Mouse (Mus musculus): ENCODE data around the gene Nrf1.

Gene Nrf1

GRCm38 (mm10) chr6:30174461-30175224 lies 126.9 kb downstream of the Nrf1 start:
- intact Hi-C loops (cut with DNase I): no loop called here

GRCm38 (mm10) chr6:30175225-30175917 lies 127.6 kb downstream of the Nrf1 start:
- intact Hi-C loops (cut with DNase I): no loop called here

GRCm38 (mm10) chr6:30175918-30176421 lies 128.2 kb downstream of the Nrf1 start:
- intact Hi-C loops (cut with DNase I): no loop called here

GRCm38 (mm10) chr6:30176496-30176895 lies 128.7 kb downstream of the Nrf1 start:
- intact Hi-C loops (cut with DNase I): no loop called here

- intact Hi-C loops (cut with DNase I): no loop called here
These were observed 129.5 kb downstream of the Nrf1 start for GRCm38 (mm10) chr6:30177305-30177704.

DNA sequence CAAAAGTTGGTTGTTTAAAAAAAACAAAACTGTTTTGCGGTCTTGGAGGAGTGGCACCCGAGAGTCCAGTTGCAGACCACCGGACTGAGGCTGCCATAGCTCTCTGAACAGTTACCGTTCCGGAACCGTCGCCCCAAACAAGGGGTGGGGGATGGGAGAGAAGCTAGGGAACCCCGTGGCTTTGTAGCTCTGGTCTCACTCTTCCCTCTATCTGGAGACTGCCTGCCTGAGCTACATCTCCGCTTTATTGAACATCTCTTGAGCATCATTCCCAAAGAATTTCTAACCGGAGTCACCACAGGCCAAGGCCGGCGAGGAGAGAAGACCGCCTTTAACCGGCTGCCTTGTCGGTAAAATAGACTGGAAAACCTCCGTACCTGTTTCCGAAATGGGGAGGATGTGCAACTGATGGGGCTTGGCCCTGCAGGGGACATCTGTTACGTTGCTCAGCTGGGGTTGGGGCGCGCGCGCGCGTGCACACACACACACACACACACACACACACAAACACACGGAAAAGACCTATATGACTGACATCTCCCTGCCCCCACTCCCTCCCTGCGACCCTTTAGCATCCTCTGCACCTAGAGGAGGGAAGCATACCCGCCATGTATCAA lies 130.3 kb downstream of the Nrf1 start:
- intact Hi-C loops (cut with DNase I): no loop called here

GRCm38 (mm10) chr6:30179046-30179445 lies 131.3 kb downstream of the Nrf1 start:
- intact Hi-C loops (cut with DNase I): no loop called here

DNA sequence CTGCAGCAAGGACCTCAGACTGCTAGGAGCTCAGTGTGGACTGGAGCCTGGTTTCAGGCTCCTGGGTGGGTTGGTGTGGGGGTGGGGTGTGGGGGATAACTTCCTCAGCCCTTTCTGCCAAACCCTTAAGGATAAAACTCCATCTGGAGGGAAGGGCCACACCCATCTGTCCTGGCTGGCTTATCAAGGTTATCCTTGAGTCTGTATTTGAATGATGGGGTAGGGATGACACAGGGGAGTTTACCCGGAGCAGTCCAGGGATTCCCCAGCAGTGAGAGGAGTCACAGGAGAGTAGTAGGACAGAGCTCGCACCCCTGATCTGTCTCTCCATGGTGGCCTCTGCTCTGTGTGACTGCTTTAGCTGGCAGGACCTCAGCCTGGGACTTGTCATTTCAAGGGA lies 132.5 kb downstream of the Nrf1 start:
- intact Hi-C loops (cut with DNase I): no loop called here

- intact Hi-C loops (cut with DNase I): no loop called here
These were observed 134.2 kb downstream of the Nrf1 start for GRCm38 (mm10) chr6:30182038-30182437.

GRCm38 (mm10) chr6:30183624-30184023 lies 135.8 kb downstream of the Nrf1 start:
- intact Hi-C loops (cut with DNase I): no loop called here

- intact Hi-C loops (cut with DNase I): no loop called here
These were observed 147.9 kb downstream of the Nrf1 start for GRCm38 (mm10) chr6:30195656-30196055.

DNA sequence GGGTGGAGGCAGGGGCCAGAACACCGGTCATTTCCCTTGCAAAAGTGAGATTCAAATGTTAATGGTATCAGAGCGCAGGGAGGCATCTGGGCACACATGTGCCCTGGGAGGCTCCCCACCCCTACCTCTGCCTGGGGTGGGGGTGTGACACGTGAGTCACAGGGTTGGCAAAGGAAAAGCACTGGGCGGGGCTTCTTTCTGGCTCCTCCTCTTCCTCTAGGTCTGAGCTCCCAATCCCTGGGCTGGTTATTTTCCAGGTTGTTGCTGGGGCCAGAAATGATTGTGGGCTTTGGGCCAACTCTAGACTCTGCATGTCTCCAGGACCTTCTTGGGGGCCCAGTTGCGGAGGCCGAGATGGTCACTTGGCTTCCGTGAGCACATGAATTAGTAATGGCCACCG lies 148.4 kb downstream of the Nrf1 start:
- intact Hi-C loops (cut with DNase I): no loop called here

Small RNAs within 50 kb of the gene (microRNA-seq; reads per million reads assigned to microRNA genes)
- gene Mir182 (114 to 400 reads per million in 2 experiments), gene Mir183 (70.2 to 244 reads per million in 2 experiments), gene Mir96 (5.6 to 31.1 reads per million in 2 experiments)

Measured in adrenal gland (tissue).